Mouse (Mus musculus) liver, embryonic 11.5 days (tissue): ENCODE results near the gene Vcpkmt. TPM values are rescaled to one million over a fixed set of nuclear protein-coding genes. Genes with fewer than 3 reads are reported as not detected.
"Not testable (repeated sequence)": the region's sequence is repeated elsewhere in the genome, so short reads cannot be mapped to it uniquely, and the experiment has no call there.

Experiments
- ATAC-seq: fragments of 200-750 bp; cut with Nextera tagmentation; replicated peaks from 2 replicates; pipeline ENCODE4 v1.8.0; 2017; ENCODE audit warnings: moderate number of reproducible peaks, mild to moderate bottlenecking, moderate TSS enrichment, moderate library complexity; ENCODE audit not compliant: low FRiP score
- DNase-seq: peaks from one replicate; pipeline ENCODE4 v3.0.0-alpha.2; 2017; ENCODE audit warnings: low spot score
- H3K27ac ChIP-seq: fragments of 300-500 bp; sonication (generic); 2 replicates; pipeline ENCODE4 v1.5.1; 2014; ENCODE audit warnings: mild to moderate bottlenecking, low read depth, low read length, control low read depth
- H3K27me3 ChIP-seq: fragments of 300-500 bp; sonication (generic); replicated peaks from 2 replicates; pipeline ENCODE4 v1.6.1; 2014; ENCODE audit warnings: low read length, mixed read lengths; ENCODE audit not compliant: control insufficient read depth, insufficient read depth
- H3K36me3 ChIP-seq: fragments of 300-500 bp; sonication (generic); 2 replicates; pipeline ENCODE4 v1.6.1; 2014; ENCODE audit warnings: mild to moderate bottlenecking, low read length, moderate library complexity, mixed read lengths; ENCODE audit not compliant: control insufficient read depth, insufficient read depth
- H3K4me1 ChIP-seq: fragments of 300-500 bp; sonication (generic); replicated peaks from 2 replicates; pipeline ENCODE4 v1.6.1; 2014; ENCODE audit warnings: low read length, mixed read lengths; ENCODE audit not compliant: control insufficient read depth, insufficient read depth
- H3K4me2 ChIP-seq: fragments of 300-500 bp; sonication (generic); 2 replicates; pipeline ENCODE4 v1.6.1; 2014; ENCODE audit warnings: mild to moderate bottlenecking, control low read depth, moderate library complexity
- H3K4me3 ChIP-seq: fragments of 300-500 bp; sonication (generic); 2 replicates; pipeline ENCODE4 v1.5.1; 2014; ENCODE audit warnings: low read depth, low read length, control low read depth
- H3K9ac ChIP-seq: fragments of 300-500 bp; sonication (generic); 2 replicates; pipeline ENCODE4 v1.6.1; 2014; ENCODE audit warnings: low read depth, low read length, control low read depth
- H3K9me3 ChIP-seq: fragments of 300-500 bp; sonication (generic); 2 replicates; pipeline ENCODE4 v1.6.1; 2016; ENCODE audit warnings: low read length, inconsistent platforms, mixed read lengths; ENCODE audit not compliant: control insufficient read depth
- WGBS: fragments of 180-500 bp; shearing (Covaris S2); extraction: QIAGEN DNeasy Blood & Tissue Kit; methylation state at CpG from one replicate; pipeline ENCODE4 v1.1.7; 2014; 5-methylcytosine and 5-hydroxymethylcytosine counted together
- polyA plus RNA-seq: library from polyadenylated mRNA; unstranded; fragments of >200 nt; fragmentation: Nextera tagmentation; extraction: Ambion mirVana; gene quantifications from 2 replicates; pipeline ENCODE4 v1.2.1, GENCODE M21; 2014

Gene Vcpkmt
- polyA plus RNA-seq: 32.5 and 32.6 TPM in 2 replicates

DNA sequence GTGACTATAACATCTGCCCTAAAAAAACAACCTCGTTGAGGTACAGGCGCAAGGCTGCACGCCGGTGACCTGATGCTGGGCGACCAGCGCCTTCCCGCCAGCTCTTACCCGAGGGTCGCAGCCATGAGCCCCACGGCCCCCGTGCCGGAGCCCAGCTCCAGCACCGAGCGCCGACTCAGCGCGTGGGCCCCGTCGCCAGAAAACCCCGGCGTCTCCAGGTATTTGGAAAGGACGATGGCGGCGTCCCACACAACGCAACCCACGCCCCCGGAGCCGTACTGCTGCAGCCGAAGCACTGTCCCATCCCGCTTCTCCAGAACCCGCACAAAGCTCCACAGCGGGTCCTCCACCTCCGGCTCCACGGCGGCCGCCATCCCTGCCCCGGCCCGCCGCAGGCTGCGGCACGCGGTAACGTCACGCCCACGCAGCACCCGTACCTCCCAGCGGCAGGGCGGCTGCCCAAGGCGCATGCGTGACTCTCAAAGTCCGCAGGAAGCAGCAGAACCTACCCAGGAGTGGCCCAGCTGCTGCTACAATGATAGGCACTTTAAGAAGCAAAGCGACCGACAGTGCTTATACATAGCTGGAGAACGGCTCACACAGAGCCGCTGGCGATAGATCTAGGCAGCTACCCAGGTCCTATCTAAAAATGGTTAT is at the start of gene Vcpkmt:
Gene Vcpkmt, minus strand, starts transcription at position 416 of the 657 bp plus-strand sequence.
- ATAC-seq (peak; percentile 95), DNase-seq (peak; percentile 82)
- peaks cover 24% of the 10 kb centered on the region for H3K36me3 ChIP-seq
- H3K27me3 ChIP-seq: no peaks in the 10 kb centered on the region
- H3K27ac ChIP-seq: peak within 1 kb of the TSS; percentile 77
- peak within 1 kb of the TSS; percentile 91 for H3K4me3 ChIP-seq
- peaks cover 14% of the 10 kb centered on the region for H3K4me1 ChIP-seq
- no peaks in the 10 kb centered on the region for H3K9me3 ChIP-seq
- H3K9ac ChIP-seq: peak within 1 kb of the TSS; percentile 97
- peak within 1 kb of the TSS; percentile 72 for H3K4me2 ChIP-seq
- under 1% methylated on average over 56 of the region's 56 CpGs for WGBS

DNA sequence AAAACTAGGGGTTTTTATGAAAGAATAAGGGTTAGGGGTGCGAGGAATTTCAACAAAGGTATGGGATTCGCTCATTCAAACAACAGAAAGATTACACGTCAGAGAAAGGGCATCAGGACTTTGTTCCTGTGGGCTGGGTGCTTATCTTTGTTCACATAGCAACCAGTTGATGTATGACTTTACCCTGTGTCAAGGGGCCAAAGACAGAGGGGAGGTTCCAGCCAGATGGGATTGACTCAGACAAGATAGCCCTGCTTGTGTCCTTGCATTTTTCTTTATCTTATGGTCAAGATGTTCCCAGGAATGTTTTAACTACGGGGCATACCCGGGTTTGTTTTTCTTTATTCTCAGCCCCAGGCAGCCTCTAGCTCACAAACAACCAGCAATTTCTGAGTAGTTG is 35.8 kb upstream of the Vcpkmt start:
- H3K36me3 ChIP-seq, H3K4me2 ChIP-seq, DNase-seq, H3K27ac ChIP-seq, H3K27me3 ChIP-seq, ATAC-seq, H3K9me3 ChIP-seq, H3K4me3 ChIP-seq, H3K9ac ChIP-seq, H3K4me1 ChIP-seq: not testable (repeated sequence)
- WGBS: 58% methylated on average over 5 of the region's 5 CpGs

DNA sequence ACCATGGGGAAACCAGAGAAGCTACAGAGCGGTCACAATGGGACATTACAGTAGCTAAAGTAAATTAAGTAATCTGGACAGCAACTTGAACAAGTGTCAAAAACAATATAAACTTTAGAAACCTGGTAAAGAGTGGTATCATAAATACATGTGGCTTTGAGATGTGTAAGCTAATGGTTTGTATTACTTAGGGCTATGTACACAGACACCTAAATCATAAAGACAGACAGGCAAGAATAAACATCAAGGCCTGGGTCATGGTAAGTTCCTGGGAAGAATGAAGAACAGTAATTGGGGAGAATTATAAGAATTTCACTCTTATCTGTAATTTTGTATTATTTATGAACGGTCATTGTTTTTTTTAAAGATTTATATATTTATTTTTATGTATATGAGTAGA is 21.5 kb upstream of the Vcpkmt start:
- Histone ChIP-seq H3K27ac (no peak overlapping the region), H3K4me3 (no peak overlapping the region), H3K4me2 (no peak overlapping the region), H3K9ac (no peak overlapping the region), H3K27me3 (no peaks in the 10 kb centered on the region), H3K9me3 (no peaks in the 10 kb centered on the region), H3K4me1 (no peaks in the 10 kb centered on the region), H3K36me3 (no peaks in the 10 kb centered on the region; the same call in 1 of the 2 replicates)
- no peak for ATAC-seq
- DNase-seq: no peak
- WGBS: 89% methylated on average over 2 of the region's 2 CpGs

DNA sequence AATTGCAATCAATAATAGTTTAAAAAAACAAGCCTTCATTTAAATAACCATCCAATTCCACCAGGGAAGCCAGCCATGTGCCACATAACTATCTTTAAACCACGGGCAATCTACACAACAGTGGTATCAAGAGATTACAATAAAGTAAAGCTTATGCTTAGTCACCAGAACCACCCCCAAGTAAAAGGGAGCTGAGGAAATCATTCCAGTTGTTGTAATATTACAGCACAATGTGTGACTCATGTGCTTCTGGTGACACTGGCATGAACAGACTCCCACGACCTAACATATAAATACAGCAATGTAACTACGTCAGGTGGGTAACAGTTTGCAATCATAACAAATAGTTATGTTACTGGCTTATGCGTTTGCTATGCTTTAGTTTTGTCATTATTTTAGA is 14.6 kb upstream of the Vcpkmt start:
- Histone ChIP-seq H3K27me3 (no peaks in the 10 kb centered on the region), H3K9ac (no peak overlapping the region), H3K36me3 (peaks cover 6% of the 10 kb centered on the region; the same call in 1 of the 2 replicates), H3K4me2 (no peak overlapping the region), H3K27ac (no peak overlapping the region), H3K4me1 (no peaks in the 10 kb centered on the region), H3K4me3 (no peak overlapping the region), H3K9me3 (no peaks in the 10 kb centered on the region)
- no peak for ATAC-seq
- WGBS: 80% methylated on average over 4 of the region's 4 CpGs
- DNase-seq: no peak

DNA sequence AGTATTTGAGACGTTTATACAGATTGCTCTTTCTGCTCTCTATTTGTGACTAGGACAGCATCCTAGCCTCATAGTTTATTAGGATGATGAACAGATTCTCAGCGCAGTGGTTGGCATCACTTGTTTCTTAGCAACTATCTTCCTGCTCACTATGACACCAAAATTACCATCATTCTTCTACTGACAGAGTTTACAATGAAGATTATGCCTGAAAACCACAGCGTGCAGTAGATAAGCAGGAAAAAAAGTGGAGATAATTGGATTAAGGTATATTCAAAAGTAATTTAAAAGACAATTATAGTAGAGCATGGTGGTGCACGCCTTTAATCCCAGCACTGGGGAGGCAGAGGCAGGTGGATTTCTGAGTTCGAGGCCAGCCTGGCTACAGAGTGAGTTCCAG is 10.3 kb upstream of the Vcpkmt start:
- Histone ChIP-seq H3K4me2 (no peak overlapping the region), H3K4me3 (no peak overlapping the region), H3K27ac (no peak overlapping the region), H3K36me3 (peaks cover 10% of the 10 kb centered on the region; the same call in 1 of the 2 replicates), H3K9ac (no peak overlapping the region), H3K27me3 (no peaks in the 10 kb centered on the region), H3K9me3 (no peaks in the 10 kb centered on the region), H3K4me1 (no peaks in the 10 kb centered on the region)
- ATAC-seq (no peak), DNase-seq (no peak)
- 83% methylated on average over 5 of the region's 5 CpGs for WGBS

DNA sequence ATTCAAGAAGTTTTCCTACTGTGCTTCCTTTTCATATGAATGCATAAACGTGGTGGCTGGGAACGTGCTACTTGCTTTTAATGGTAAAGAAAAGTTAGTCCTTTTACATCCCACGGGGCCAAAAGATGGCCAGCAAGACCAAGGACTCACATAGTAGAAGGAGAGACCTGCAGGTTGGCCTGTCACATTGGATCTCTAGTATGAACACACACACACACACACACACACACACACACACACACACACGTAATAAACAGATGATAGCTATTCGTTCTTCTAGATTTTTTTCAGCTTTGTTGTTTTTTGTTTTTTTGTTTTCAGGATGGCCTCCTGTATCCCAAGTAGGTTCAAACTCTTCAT is 422 bp upstream of the Vcpkmt start:
- Histone ChIP-seq H3K4me2 (peak overlapping the region; percentile 72), H3K4me1 (peaks cover 14% of the 10 kb centered on the region), H3K36me3 (peaks cover 19% of the 10 kb centered on the region), H3K9ac (peak overlapping the region; percentile 97), H3K9me3 (no peaks in the 10 kb centered on the region), H3K27ac (peak overlapping the region; percentile 77), H3K27me3 (no peaks in the 10 kb centered on the region), H3K4me3 (peak overlapping the region; percentile 91)
- 43% methylated on average over 5 of the region's 5 CpGs for WGBS
- no peak for DNase-seq
- ATAC-seq: peak; percentile 27

DNA sequence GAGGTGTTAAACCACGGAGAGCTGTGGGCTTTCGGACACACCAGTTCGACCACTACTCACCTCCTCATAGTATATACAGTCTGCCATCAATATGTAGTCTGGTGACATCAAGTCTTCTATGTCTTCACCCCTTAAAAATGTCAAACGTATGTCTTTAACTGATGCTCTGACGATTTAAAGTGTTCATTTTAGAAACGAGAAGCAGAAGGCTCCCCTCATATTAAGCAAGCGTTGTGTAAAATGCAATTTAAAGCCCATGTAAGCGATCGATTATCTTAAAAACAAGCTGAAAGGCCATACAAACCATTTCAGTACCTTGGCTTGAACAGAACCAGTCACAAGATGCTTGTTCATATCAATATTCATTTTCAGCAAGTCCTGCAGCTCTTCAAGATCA is 614 bp downstream of the Vcpkmt start:
- ATAC-seq (no peak), DNase-seq (no peak)
- Histone ChIP-seq H3K4me1 (peaks cover 14% of the 10 kb centered on the region), H3K9me3 (no peaks in the 10 kb centered on the region), H3K4me3 (peak overlapping the region; percentile 91), H3K27ac (peak overlapping the region; percentile 77), H3K27me3 (no peaks in the 10 kb centered on the region), H3K36me3 (peaks cover 27% of the 10 kb centered on the region), H3K4me2 (peak overlapping the region; percentile 72), H3K9ac (peak overlapping the region; percentile 97)
- 25% methylated on average over 9 of the region's 9 CpGs for WGBS

DNA sequence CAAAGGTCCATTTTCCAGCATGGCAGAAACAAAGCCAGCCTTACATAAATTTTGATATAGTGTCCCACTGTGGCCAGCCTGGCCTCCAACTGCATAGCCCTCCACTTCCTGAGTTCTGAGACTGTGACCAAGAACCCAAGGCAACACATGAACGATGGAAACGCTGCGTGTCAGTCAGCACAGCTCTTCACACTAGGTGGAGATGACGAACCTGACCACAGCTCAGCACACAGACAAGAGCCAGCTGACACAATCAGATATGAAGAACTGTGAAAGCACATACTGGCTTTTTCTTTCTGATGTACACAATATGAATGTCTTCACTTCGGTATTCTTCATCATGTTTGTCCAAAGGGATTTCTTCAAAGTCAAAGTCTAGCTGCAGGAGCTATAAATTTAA is 3.2 kb downstream of the Vcpkmt start:
- WGBS: 69% methylated on average over 5 of the region's 5 CpGs
- Histone ChIP-seq H3K27ac (peak overlapping the region; percentile 29; the same call in 1 of the 2 replicates), H3K9me3 (no peaks in the 10 kb centered on the region), H3K4me3 (no peak overlapping the region), H3K9ac (no peak overlapping the region), H3K36me3 (peaks cover 18% of the 10 kb centered on the region), H3K27me3 (no peaks in the 10 kb centered on the region), H3K4me1 (peaks cover 14% of the 10 kb centered on the region), H3K4me2 (no peak overlapping the region)
- no peak for ATAC-seq
- no peak for DNase-seq

DNA sequence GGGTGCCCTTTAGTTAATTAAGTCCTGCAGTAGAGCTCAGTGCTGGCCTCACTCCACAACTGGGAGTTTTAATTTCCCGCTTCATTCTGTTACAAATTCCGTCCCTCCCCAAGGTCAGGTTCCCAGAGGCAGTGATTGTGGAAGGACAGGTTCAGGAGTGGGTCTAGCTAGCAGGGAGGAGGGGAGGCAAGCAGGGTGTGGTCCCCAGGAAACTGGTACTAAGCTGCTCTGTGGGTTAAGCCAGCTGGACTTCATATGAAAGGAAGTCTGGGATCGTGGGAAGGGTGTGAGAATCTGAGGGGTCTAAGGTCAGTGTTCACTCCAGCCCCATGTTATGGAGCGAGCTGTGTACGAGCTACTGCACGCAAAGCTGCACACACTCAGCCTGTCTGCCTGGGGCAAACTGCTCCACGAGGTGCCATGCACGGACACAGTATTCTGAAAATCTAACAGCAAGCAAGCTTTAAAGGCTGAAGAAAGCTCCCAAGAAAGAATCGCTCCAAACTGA is 6.7 kb downstream of the Vcpkmt start:
- ATAC-seq (no peak), DNase-seq (no peak)
- Histone ChIP-seq H3K4me2 (no peak overlapping the region), H3K36me3 (peaks cover 18% of the 10 kb centered on the region), H3K9me3 (no peaks in the 10 kb centered on the region), H3K4me1 (peaks cover 15% of the 10 kb centered on the region), H3K27ac (no peak overlapping the region), H3K9ac (no peak overlapping the region), H3K27me3 (no peaks in the 10 kb centered on the region), H3K4me3 (no peak overlapping the region)
- WGBS: 87% methylated on average over 9 of the region's 9 CpGs
